Mouse (Mus musculus): ENCODE results near the gene Slc17a8. TPM values are rescaled to one million over a fixed set of nuclear protein-coding genes. Genes with fewer than 3 reads are reported as not detected.

Slc17a8 gene
- polyA plus RNA-seq, 1 experiment, result 0.60 TPM

- DNase-seq (ENCODE audit: extremely low spot score in 1 of 2, low spot score in 1 of 2), result no peak
These were observed 88.6 kb downstream of the Slc17a8 start for GRCm38 (mm10) chr10:89532451-89532850.

GRCm38 (mm10) chr10:89531976-89532375 is 89.1 kb downstream of the Slc17a8 start:
- no peak for DNase-seq (ENCODE audit: extremely low spot score in 1 of 2, low spot score in 1 of 2)

GRCm38 (mm10) chr10:89531194-89531634 is 89.8 kb downstream of the Slc17a8 start:
- DNase-seq (ENCODE audit: extremely low spot score in 1 of 2, low spot score in 1 of 2), result no peak

- no peak for DNase-seq (ENCODE audit: extremely low spot score in 1 of 2, low spot score in 1 of 2)
These were observed 94.0 kb downstream of the Slc17a8 start for GRCm38 (mm10) chr10:89527054-89527453.

- DNase-seq (ENCODE audit: extremely low spot score in 1 of 2, low spot score in 1 of 2), result no peak
These were observed 95.2 kb downstream of the Slc17a8 start for GRCm38 (mm10) chr10:89525823-89526222.

Other genes starting within 250 kb of the Slc17a8 start
- 1.4 and 1.7 TPM in 2 replicates for gene Gas2l3, start 177.3 kb downstream of the Slc17a8 start, polyA plus RNA-seq (2012; rRNA removed)
- 0.13 and 0.24 TPM in 2 replicates for gene Nr1h4, start 87.7 kb downstream of the Slc17a8 start, polyA plus RNA-seq (2012; rRNA removed)
- gene Scyl2, start 65.0 kb upstream of the Slc17a8 start, polyA plus RNA-seq (2012; rRNA removed), result 28.9 and 31.0 TPM in 2 replicates
- 18.3 and 19.1 TPM in 2 replicates for gene Actr6, start 111.0 kb upstream of the Slc17a8 start, polyA plus RNA-seq (2012; rRNA removed)
- 46.4 and 49.1 TPM in 2 replicates for gene Uhrf1bp1l, start 123.7 kb upstream of the Slc17a8 start, polyA plus RNA-seq (2012; rRNA removed)

Measured in frontal cortex, adult 2 months (tissue).